Mouse (Mus musculus): ENCODE results near the gene Fam20c.

GRCm38 (mm10) chr5:138853349-138853748, 99.0 kb downstream of the Fam20c start:
- TF ChIP-seq CTCF (IDR thresholded peaks at IDR 0.05; ENCODE audit: low read depth): no peak
- no peak for TF ChIP-seq EP300 (optimal IDR thresholded peaks at IDR 0.05)
